Mouse (Mus musculus): Measurements from ENCODE around the gene Susd4. TPM values are rescaled to one million over a fixed set of nuclear protein-coding genes. Genes with fewer than 3 reads are reported as not detected.

The Susd4 gene
- polyA plus RNA-seq, 1 experiment from 2014 or later = 19.4 TPM

- H3K36me3 ChIP-seq = no peaks in the 10 kb centered on the region
- no peak overlapping the region for H3K27ac ChIP-seq
- WGBS = 80% methylated on average over 6 of the region's 6 CpGs
- H3K4me3 ChIP-seq = no peak overlapping the region
- H3K27me3 ChIP-seq = no peaks in the 10 kb centered on the region
- no peak overlapping the region for H3K9ac ChIP-seq
- no peak overlapping the region for H3K4me2 ChIP-seq
- peaks cover 9% of the 10 kb centered on the region for H3K4me1 ChIP-seq
- ATAC-seq (ENCODE audit: insufficient number of reproducible peaks, insufficient read depth, low FRiP score, low TSS enrichment, low read depth) = no peak
- no peaks in the 10 kb centered on the region for H3K9me3 ChIP-seq
These were observed 99.7 kb downstream of the Susd4 start for GRCm38 (mm10) chr1:182863396-182863795.

- H3K4me1 ChIP-seq = peaks cover 7% of the 10 kb centered on the region; the same call in 1 of the 2 replicates
- peaks cover 8% of the 10 kb centered on the region; the same call in 1 of the 2 replicates for H3K36me3 ChIP-seq
- H3K9ac ChIP-seq = no peak overlapping the region
- H3K4me2 ChIP-seq = no peak overlapping the region
- H3K27me3 ChIP-seq = no peaks in the 10 kb centered on the region
- no peak overlapping the region for H3K27ac ChIP-seq
- no peak overlapping the region for H3K4me3 ChIP-seq
- WGBS = 88% methylated on average over 3 of the region's 3 CpGs
- H3K9me3 ChIP-seq = peaks cover 15% of the 10 kb centered on the region
- no peak for ATAC-seq (ENCODE audit: insufficient number of reproducible peaks, insufficient read depth, low FRiP score, low TSS enrichment, low read depth)
These were observed 104.2 kb downstream of the Susd4 start for GRCm38 (mm10) chr1:182867886-182868285.

- no peaks in the 10 kb centered on the region for H3K27me3 ChIP-seq
- peaks cover 15% of the 10 kb centered on the region for H3K9me3 ChIP-seq
- H3K4me3 ChIP-seq = no peak overlapping the region
- no peak overlapping the region; the same call in 1 of the 2 replicates for H3K27ac ChIP-seq
- H3K4me1 ChIP-seq = peaks cover 7% of the 10 kb centered on the region; the same call in 1 of the 2 replicates
- ATAC-seq (ENCODE audit: insufficient number of reproducible peaks, insufficient read depth, low FRiP score, low TSS enrichment, low read depth) = no peak
- H3K4me2 ChIP-seq = no peak overlapping the region
- WGBS = 63% methylated on average over 14 of the region's 14 CpGs
- H3K36me3 ChIP-seq = peaks cover 8% of the 10 kb centered on the region; the same call in 1 of the 2 replicates
- H3K9ac ChIP-seq = no peak overlapping the region
These were observed 104.9 kb downstream of the Susd4 start for GRCm38 (mm10) chr1:182868432-182869113.

- peaks cover 7% of the 10 kb centered on the region; the same call in 1 of the 2 replicates for H3K4me1 ChIP-seq
- no peak overlapping the region; the same call in 1 of the 2 replicates for H3K27ac ChIP-seq
- no peak overlapping the region for H3K4me3 ChIP-seq
- no peak overlapping the region for H3K9ac ChIP-seq
- ATAC-seq (ENCODE audit: insufficient number of reproducible peaks, insufficient read depth, low FRiP score, low TSS enrichment, low read depth) = no peak
- 45% methylated on average over 6 of the region's 6 CpGs for WGBS
- no peaks in the 10 kb centered on the region for H3K27me3 ChIP-seq
- peaks cover 15% of the 10 kb centered on the region for H3K9me3 ChIP-seq
- peaks cover 8% of the 10 kb centered on the region; the same call in 1 of the 2 replicates for H3K36me3 ChIP-seq
- no peak overlapping the region for H3K4me2 ChIP-seq
These were observed 105.4 kb downstream of the Susd4 start for GRCm38 (mm10) chr1:182869114-182869456.

GRCm38 (mm10) chr1:182878156-182878555 lies 114.5 kb downstream of the Susd4 start:
- no peak overlapping the region for H3K9ac ChIP-seq
- WGBS = 92% methylated on average over 5 of the region's 5 CpGs
- H3K27me3 ChIP-seq = no peaks in the 10 kb centered on the region
- H3K4me1 ChIP-seq = no peaks in the 10 kb centered on the region
- H3K9me3 ChIP-seq = no peaks in the 10 kb centered on the region; the same call in 1 of the 2 replicates
- H3K4me2 ChIP-seq = no peak overlapping the region
- H3K36me3 ChIP-seq = 0 out of 2 replicates have a peak, but pooled peaks cover 3% of the 10 kb centered on the region
- no peak for ATAC-seq (ENCODE audit: insufficient number of reproducible peaks, insufficient read depth, low FRiP score, low TSS enrichment, low read depth)
- H3K27ac ChIP-seq = no peak overlapping the region
- no peak overlapping the region for H3K4me3 ChIP-seq

GRCm38 (mm10) chr1:182878719-182879118 lies 115.1 kb downstream of the Susd4 start:
- H3K36me3 ChIP-seq = 0 out of 2 replicates have a peak, but pooled peaks cover 3% of the 10 kb centered on the region
- 86% methylated on average over 4 of the region's 4 CpGs for WGBS
- H3K4me2 ChIP-seq = no peak overlapping the region
- no peaks in the 10 kb centered on the region for H3K4me1 ChIP-seq
- no peak overlapping the region for H3K4me3 ChIP-seq
- H3K27me3 ChIP-seq = no peaks in the 10 kb centered on the region
- H3K9ac ChIP-seq = no peak overlapping the region
- no peak overlapping the region for H3K27ac ChIP-seq
- no peaks in the 10 kb centered on the region for H3K9me3 ChIP-seq
- ATAC-seq (ENCODE audit: insufficient number of reproducible peaks, insufficient read depth, low FRiP score, low TSS enrichment, low read depth) = no peak

GRCm38 (mm10) chr1:182881246-182881645 lies 117.6 kb downstream of the Susd4 start:
- no peak for ATAC-seq (ENCODE audit: insufficient number of reproducible peaks, insufficient read depth, low FRiP score, low TSS enrichment, low read depth)
- WGBS = 73% methylated on average over 8 of the region's 8 CpGs
- 0 out of 2 replicates have a peak, but pooled peaks cover 3% of the 10 kb centered on the region for H3K36me3 ChIP-seq
- H3K9me3 ChIP-seq = no peaks in the 10 kb centered on the region
- H3K27ac ChIP-seq = no peak overlapping the region
- no peak overlapping the region for H3K4me3 ChIP-seq
- H3K27me3 ChIP-seq = no peaks in the 10 kb centered on the region
- H3K9ac ChIP-seq = no peak overlapping the region
- H3K4me1 ChIP-seq = no peaks in the 10 kb centered on the region
- no peak overlapping the region for H3K4me2 ChIP-seq

GRCm38 (mm10) chr1:182882611-182883010 lies 119.0 kb downstream of the Susd4 start:
- WGBS = 85% methylated on average over 2 of the region's 2 CpGs
- no peak for ATAC-seq (ENCODE audit: insufficient number of reproducible peaks, insufficient read depth, low FRiP score, low TSS enrichment, low read depth)
- Histone ChIP-seq H3K9ac (no peak overlapping the region), H3K27ac (no peak overlapping the region), H3K27me3 (no peaks in the 10 kb centered on the region), H3K4me2 (no peak overlapping the region), H3K36me3 (peaks cover 3% of the 10 kb centered on the region; the same call in 1 of the 2 replicates), H3K9me3 (no peaks in the 10 kb centered on the region), H3K4me1 (no peaks in the 10 kb centered on the region), H3K4me3 (no peak overlapping the region)

- no peak overlapping the region for H3K27ac ChIP-seq
- ATAC-seq (ENCODE audit: insufficient number of reproducible peaks, insufficient read depth, low FRiP score, low TSS enrichment, low read depth) = no peak
- WGBS = 58% methylated on average over 9 of the region's 9 CpGs
- no peaks in the 10 kb centered on the region for H3K4me1 ChIP-seq
- no peak overlapping the region for H3K4me3 ChIP-seq
- no peaks in the 10 kb centered on the region for H3K9me3 ChIP-seq
- H3K4me2 ChIP-seq = no peak overlapping the region
- no peak overlapping the region for H3K9ac ChIP-seq
- no peaks in the 10 kb centered on the region for H3K36me3 ChIP-seq
- no peaks in the 10 kb centered on the region for H3K27me3 ChIP-seq
These were observed 132.0 kb downstream of the Susd4 start for GRCm38 (mm10) chr1:182895698-182896097.

GRCm38 (mm10) chr1:182897071-182897470 lies 133.4 kb downstream of the Susd4 start:
- Histone ChIP-seq H3K9me3 (no peaks in the 10 kb centered on the region), H3K9ac (no peak overlapping the region), H3K27ac (no peak overlapping the region), H3K4me1 (no peaks in the 10 kb centered on the region), H3K36me3 (no peaks in the 10 kb centered on the region), H3K4me2 (no peak overlapping the region), H3K4me3 (no peak overlapping the region), H3K27me3 (no peaks in the 10 kb centered on the region)
- ATAC-seq (ENCODE audit: insufficient number of reproducible peaks, insufficient read depth, low FRiP score, low TSS enrichment, low read depth) = no peak
- WGBS = 72% methylated on average over 6 of the region's 6 CpGs

- no peak for ATAC-seq (ENCODE audit: insufficient number of reproducible peaks, insufficient read depth, low FRiP score, low TSS enrichment, low read depth)
- Histone ChIP-seq H3K9ac (no peak overlapping the region), H3K36me3 (no peaks in the 10 kb centered on the region), H3K4me3 (no peak overlapping the region), H3K27me3 (no peaks in the 10 kb centered on the region), H3K4me1 (no peaks in the 10 kb centered on the region), H3K27ac (no peak overlapping the region), H3K4me2 (no peak overlapping the region), H3K9me3 (no peaks in the 10 kb centered on the region)
- 67% methylated on average over 12 of the region's 12 CpGs for WGBS
These were observed 134.0 kb downstream of the Susd4 start for GRCm38 (mm10) chr1:182897506-182898138.

- peaks cover 1% of the 10 kb centered on the region; the same call in 1 of the 2 replicates for H3K4me1 ChIP-seq
- H3K36me3 ChIP-seq = no peaks in the 10 kb centered on the region
- no peak overlapping the region for H3K4me2 ChIP-seq
- H3K9ac ChIP-seq = no peak overlapping the region
- WGBS = 31% methylated on average over 5 of the region's 5 CpGs
- H3K27ac ChIP-seq = no peak overlapping the region
- no peak for ATAC-seq (ENCODE audit: insufficient number of reproducible peaks, insufficient read depth, low FRiP score, low TSS enrichment, low read depth)
- H3K27me3 ChIP-seq = no peaks in the 10 kb centered on the region
- H3K4me3 ChIP-seq = no peak overlapping the region
- no peaks in the 10 kb centered on the region for H3K9me3 ChIP-seq
These were observed 138.4 kb downstream of the Susd4 start for GRCm38 (mm10) chr1:182902095-182902494.

Data from embryonic facial prominence, embryonic 13.5 days (tissue).